Mouse (Mus musculus) megakaryocyte, embryonic 14.5 days (primary cell): ENCODE measurements around the gene Spink2. TPM values are rescaled to one million over a fixed set of nuclear protein-coding genes. Genes with fewer than 3 reads are reported as not detected.

Source experiments
- H3K27me3 ChIP-seq: replicated peaks from 2 replicates; pipeline ENCODE3; 2012; ENCODE audit warnings: inconsistent platforms
- H3K36me3 ChIP-seq: replicated peaks from 2 replicates; pipeline ENCODE3; 2012; ENCODE audit warnings: low read length, inconsistent platforms, mixed read lengths
- H3K4me1 ChIP-seq: 2 replicates; pipeline ENCODE4 v1.6.1; 2012; ENCODE audit warnings: inconsistent platforms
- H3K4me3 ChIP-seq: replicated peaks from 2 replicates; pipeline ENCODE3; 2012; ENCODE audit warnings: moderate library complexity, mild to moderate bottlenecking, inconsistent platforms
- H3K9me3 ChIP-seq: 2 replicates; pipeline ENCODE4 v1.6.1; 2012; ENCODE audit warnings: inconsistent platforms
- FLI1 ChIP-seq: IDR thresholded peaks from 2 replicates; pipeline ENCODE4 v1.6.1; 2012; ENCODE audit warnings: low read length, inconsistent platforms, mixed read lengths
- GATA1 ChIP-seq: IDR thresholded peaks from 3 replicates; pipeline ENCODE4 v1.6.1; 2012; ENCODE audit warnings: mixed read lengths, low read length, inconsistent platforms, borderline replicate concordance
- polyA plus RNA-seq: library from polyadenylated mRNA; stranded (reverse); fragments of >175 nt; gene quantifications from 2 replicates; pipeline ENCODE4 v1.2.3, GENCODE M21; 2012; ENCODE audit warnings: low replicate concordance; ENCODE audit not compliant: insufficient read depth

Spink2 gene
- polyA plus RNA-seq: not detected in 2 replicates

DNA sequence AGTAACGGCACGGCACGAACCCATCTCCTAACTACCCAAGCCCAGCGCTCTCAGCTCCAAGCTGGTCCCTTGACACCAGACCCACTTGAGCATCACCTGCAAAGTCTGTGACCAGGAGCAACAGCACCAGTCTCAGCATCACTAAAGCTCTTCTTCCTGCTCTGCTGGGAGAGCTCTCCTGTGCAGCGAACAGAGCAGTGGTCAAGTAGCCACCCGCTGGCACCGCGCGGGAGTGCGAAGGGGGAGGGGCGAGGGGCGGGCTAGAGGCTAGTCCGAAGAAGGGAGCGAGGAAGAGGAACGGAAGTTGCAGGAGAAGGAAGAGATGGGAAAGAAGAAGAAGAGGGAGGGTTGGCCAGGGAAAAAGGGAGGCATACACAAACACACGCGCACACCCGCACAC is at the start of gene Spink2:
Gene Spink2, minus strand, starts transcription at position 236 of the 400 bp plus-strand sequence.
- Histone ChIP-seq H3K9me3 (peaks cover 6% of the 10 kb centered on the region; the same call in 1 of the 2 replicates), H3K4me1 (peaks cover 11% of the 10 kb centered on the region), H3K27me3 (peaks cover 28% of the 10 kb centered on the region), H3K36me3 (no peaks in the 10 kb centered on the region), H3K4me3 (peak within 1 kb of the TSS; percentile 81)
- TF ChIP-seq FLI1: no peak
- no peak for TF ChIP-seq GATA1

DNA sequence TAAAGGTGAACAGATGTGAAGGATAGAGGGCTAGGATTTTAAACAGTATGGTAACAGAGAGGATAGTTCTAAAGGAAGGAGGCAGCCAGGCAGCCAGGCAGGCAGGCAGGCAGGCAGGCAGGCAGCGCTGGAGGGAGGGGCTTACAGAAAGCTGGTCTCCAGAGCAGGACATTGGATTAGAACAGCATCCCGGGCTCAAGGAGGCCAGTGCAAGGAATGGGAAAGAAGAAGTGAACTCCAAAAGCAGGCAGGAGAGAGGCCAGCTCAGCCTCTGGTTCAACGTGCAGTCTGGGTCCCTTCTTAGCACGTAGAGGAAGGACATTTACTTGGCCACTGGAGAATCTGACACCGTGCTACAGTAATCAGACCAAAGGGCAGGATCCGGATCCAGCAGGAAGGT is 48.9 kb upstream of the Spink2 start:
- TF ChIP-seq FLI1 (no peak), GATA1 (no peak)
- Histone ChIP-seq H3K36me3 (no peaks in the 10 kb centered on the region), H3K4me3 (no peak overlapping the region), H3K27me3 (peaks cover 8% of the 10 kb centered on the region), H3K4me1 (peaks cover 11% of the 10 kb centered on the region), H3K9me3 (no peaks in the 10 kb centered on the region)

- Histone ChIP-seq H3K36me3 (no peaks in the 10 kb centered on the region), H3K9me3 (no peaks in the 10 kb centered on the region), H3K27me3 (peaks cover 8% of the 10 kb centered on the region), H3K4me3 (no peak overlapping the region), H3K4me1 (peaks cover 8% of the 10 kb centered on the region)
- TF ChIP-seq GATA1: no peak
- no peak for TF ChIP-seq FLI1
Observed at GRCm38 (mm10) chr5:77259315-77259714, 48.0 kb upstream of the Spink2 start.

DNA sequence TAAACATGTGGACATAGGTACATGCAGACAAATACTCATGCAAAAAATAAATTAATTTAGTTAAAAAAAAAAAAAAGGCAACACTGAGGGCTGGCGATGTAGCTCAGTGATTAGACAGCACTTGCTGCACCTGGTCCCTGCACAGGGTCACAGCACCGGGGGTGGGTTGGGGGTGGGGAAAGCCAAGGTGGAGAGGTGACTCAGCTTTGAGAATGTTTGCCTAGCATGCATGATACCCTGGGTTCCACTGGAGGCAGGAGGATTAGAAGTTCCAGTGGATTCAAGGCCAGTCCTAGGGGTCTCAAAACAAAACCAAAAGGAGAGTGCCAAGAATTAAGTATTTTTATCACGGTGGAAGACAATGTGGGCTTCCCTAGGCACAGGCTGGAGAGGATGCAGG is 46.3 kb upstream of the Spink2 start:
- no peak overlapping the region for H3K4me3 ChIP-seq
- TF ChIP-seq FLI1 (no peak), GATA1 (no peak)
- H3K36me3 ChIP-seq: no peaks in the 10 kb centered on the region
- H3K27me3 ChIP-seq: peaks cover 8% of the 10 kb centered on the region
- H3K4me1 ChIP-seq: peaks cover 9% of the 10 kb centered on the region
- H3K9me3 ChIP-seq: no peaks in the 10 kb centered on the region

DNA sequence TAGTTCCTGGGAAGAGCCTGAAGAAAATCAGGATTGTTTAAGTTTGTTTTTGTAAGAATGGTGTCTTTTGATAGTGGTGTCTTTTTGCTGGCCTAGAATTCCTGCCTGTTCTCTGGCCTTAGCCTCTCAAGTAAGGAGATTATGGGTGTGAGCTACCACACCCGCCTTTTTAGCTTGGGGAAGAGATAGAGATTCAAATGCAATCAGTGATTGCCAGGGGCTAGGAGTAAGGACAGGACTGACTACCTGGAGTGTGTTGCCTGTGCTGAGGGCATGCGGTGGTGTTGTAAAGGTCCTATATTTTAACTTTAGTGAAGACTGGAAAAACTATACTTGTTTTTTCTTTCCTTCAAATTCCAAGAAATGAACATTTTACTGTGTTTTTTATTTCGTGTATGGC is 43.1 kb upstream of the Spink2 start:
- no peak for TF ChIP-seq FLI1
- no peak for TF ChIP-seq GATA1
- H3K27me3 ChIP-seq: peaks cover 1% of the 10 kb centered on the region
- no peak overlapping the region for H3K4me3 ChIP-seq
- no peaks in the 10 kb centered on the region for H3K9me3 ChIP-seq
- no peaks in the 10 kb centered on the region for H3K36me3 ChIP-seq
- peaks cover 22% of the 10 kb centered on the region for H3K4me1 ChIP-seq

DNA sequence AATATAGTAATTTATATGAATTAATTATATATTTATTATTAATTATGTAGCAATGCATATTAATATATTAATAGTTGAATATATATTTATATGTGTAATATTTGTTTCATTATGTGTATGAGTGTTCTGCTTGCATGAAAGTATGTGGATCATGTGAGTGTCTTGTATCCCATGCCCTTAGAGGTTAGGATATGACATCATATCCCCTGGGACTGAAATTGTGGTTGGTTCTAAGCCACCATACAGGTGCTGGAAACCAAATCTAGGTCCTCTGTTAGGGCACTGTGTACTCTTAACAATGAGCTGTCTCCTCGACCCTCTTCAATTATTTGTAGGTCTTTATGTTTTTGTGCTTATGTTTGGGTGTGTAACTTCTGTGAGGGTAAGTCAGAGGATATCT is 41.9 kb upstream of the Spink2 start:
- Histone ChIP-seq H3K4me3 (no peak overlapping the region), H3K27me3 (no peaks in the 10 kb centered on the region), H3K9me3 (no peaks in the 10 kb centered on the region), H3K36me3 (no peaks in the 10 kb centered on the region), H3K4me1 (peaks cover 23% of the 10 kb centered on the region)
- TF ChIP-seq GATA1: no peak

GRCm38 (mm10) chr5:77252115-77252827 is 41.0 kb upstream of the Spink2 start:
- Histone ChIP-seq H3K9me3 (no peaks in the 10 kb centered on the region), H3K36me3 (no peaks in the 10 kb centered on the region), H3K4me3 (peak overlapping the region; percentile 35), H3K27me3 (no peaks in the 10 kb centered on the region), H3K4me1 (peaks cover 23% of the 10 kb centered on the region)
- TF ChIP-seq GATA1 (no peak), FLI1 (no peak)

DNA sequence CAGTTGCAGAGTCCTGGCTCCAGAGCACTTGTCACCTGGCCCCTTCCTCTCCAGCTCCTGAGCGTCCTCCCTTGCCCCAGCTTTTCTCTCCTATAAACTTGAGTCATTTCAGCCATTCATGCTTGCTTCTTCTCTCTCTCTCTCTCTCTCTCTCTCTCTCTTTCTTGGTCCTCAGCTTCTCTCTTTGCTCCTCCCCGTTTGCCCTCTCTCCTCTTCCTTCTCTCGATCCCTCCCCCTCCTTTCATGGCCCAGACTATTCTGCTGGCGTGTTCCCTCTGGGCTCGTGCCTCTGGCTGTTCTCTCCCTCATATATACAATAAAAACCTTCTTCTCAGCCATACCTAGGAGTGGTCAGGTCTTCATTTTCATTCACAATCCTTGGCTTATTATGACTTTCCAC is 40.4 kb upstream of the Spink2 start:
- Histone ChIP-seq H3K4me1 (peaks cover 23% of the 10 kb centered on the region), H3K9me3 (no peaks in the 10 kb centered on the region), H3K27me3 (no peaks in the 10 kb centered on the region), H3K36me3 (no peaks in the 10 kb centered on the region), H3K4me3 (no peak overlapping the region)
- TF ChIP-seq GATA1 (no peak), FLI1 (no peak)

- Histone ChIP-seq H3K36me3 (no peaks in the 10 kb centered on the region), H3K9me3 (no peaks in the 10 kb centered on the region), H3K27me3 (no peaks in the 10 kb centered on the region), H3K4me3 (no peak overlapping the region), H3K4me1 (peaks cover 36% of the 10 kb centered on the region)
- TF ChIP-seq GATA1: no peak
- no peak for TF ChIP-seq FLI1
Observed at GRCm38 (mm10) chr5:77250083-77250482, 38.8 kb upstream of the Spink2 start.

GRCm38 (mm10) chr5:77245787-77246671 is 34.8 kb upstream of the Spink2 start:
- no peaks in the 10 kb centered on the region for H3K9me3 ChIP-seq
- no peak for TF ChIP-seq FLI1
- no peak for TF ChIP-seq GATA1
- H3K36me3 ChIP-seq: no peaks in the 10 kb centered on the region
- H3K4me3 ChIP-seq: peak overlapping the region; percentile 89
- peaks cover 2% of the 10 kb centered on the region for H3K27me3 ChIP-seq
- H3K4me1 ChIP-seq: peaks cover 25% of the 10 kb centered on the region
